Mouse (Mus musculus) T-cell, adult 2 months (primary cell): ENCODE measurements around the gene Nol10.

Experiments
- DNase-seq: peaks from one replicate; pipeline ENCODE4 v3.0.0; 2022; ENCODE audit warnings: low spot score

The Nol10 gene

DNA sequence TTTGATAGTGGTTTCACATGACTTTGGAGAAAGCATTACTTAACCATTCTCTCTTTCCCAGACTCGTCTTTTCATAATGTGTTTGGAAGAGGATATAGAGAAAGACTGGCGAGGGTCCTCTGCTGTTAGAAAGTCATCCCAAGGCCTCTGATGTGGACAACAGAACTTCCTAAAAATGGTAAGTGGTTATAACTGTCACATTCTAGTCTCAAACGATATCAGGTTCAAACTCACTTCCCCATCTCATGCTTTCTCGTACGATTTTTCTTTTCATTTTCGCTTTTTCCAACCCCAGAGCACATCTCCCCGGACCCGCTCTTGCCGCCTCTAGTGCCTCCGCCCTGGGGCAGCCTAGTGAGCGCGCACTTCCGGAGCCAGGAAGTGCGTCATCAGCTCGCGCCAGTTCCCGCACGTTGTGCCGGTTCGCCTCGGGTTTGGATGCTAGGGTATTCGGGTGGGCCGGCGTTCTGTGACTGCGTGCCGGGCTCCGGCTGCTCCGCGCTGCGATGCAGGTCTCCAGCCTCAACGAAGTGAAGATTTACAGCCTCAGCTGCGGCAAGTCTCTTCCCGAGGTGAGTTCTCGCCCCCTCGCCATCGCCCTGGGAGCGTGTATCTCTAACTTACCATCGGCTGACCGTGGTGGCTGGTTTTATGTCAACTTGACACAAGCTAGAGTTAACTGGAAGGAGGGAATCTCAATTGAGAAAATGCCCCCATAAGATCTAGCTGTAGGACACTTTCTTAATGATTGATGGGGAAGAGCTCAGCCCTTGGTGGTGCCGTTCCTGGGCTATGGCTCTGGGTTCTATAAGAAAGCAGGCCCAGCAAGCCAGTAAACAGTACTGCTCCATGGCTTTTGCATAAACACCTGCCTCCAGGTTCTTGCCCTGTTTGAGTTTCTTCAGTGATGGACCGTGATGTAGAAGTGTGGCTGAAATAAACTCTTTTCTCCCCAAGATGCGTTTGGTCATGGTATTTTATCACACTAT lies at the start of gene Nol10:
Gene Nol10 (plus strand): TSS at position 411 of the 989 bp plus-strand sequence.
- DNase-seq = peak; percentile 91

DNA sequence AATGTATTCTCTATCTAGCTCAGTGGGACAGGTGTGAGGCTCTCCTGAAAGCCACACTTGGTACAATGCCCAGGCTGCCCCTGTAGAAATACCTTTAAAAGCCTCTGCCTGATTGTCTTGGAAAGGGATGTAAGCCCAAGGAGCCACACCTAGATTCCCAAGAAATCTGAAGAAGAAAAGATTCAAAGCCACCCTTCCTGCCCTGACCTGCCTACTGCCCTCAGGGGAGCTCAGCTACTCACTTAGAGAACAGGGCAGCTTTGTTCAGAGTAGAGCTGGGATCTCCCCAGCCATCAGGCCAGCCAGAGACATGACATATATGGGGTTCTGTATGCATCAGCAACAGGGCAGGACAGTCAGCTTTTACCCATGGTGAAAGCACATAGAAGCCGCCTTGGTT lies 48.4 kb upstream of the Nol10 start:
- DNase-seq = no peak

DNA sequence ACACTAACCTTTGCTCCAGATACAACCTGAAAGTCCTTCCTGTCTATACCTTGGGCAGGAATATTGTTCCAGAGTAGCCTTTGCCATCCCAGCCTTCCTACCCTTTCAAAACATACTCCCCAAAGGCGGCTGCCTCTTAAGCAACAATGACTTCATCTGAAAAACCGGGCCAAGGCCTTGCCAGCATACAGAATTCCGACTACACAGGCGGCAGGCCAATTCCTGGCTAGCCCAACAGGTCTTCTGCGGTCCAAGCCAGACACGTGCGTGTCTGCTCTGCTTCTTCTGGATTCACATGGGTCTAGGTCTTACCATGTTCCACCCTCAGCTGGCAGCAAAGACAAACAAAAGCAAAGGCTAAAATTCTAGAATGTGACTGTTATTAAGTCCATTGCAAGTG lies 42.8 kb upstream of the Nol10 start:
- no peak for DNase-seq

DNA sequence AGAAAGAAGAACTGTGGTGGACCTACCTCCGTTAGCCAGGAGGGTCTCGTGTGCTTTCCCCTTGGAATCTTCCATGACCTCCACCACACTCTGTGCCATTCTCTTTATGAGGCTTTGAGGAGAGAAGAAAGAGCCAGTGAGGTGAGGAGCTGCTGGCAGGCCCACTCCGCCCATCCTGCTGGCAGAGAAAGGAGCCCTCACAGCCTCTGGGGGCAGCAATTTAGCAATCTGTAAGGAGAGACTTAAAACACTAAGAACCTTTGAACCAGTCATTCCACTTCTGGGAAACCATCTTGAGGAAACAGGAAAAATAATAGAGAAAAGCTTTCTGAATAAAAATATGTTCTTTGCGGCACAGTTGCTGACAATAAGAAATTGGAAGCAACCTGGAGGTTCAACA lies 40.0 kb upstream of the Nol10 start:
- DNase-seq = no peak

DNA sequence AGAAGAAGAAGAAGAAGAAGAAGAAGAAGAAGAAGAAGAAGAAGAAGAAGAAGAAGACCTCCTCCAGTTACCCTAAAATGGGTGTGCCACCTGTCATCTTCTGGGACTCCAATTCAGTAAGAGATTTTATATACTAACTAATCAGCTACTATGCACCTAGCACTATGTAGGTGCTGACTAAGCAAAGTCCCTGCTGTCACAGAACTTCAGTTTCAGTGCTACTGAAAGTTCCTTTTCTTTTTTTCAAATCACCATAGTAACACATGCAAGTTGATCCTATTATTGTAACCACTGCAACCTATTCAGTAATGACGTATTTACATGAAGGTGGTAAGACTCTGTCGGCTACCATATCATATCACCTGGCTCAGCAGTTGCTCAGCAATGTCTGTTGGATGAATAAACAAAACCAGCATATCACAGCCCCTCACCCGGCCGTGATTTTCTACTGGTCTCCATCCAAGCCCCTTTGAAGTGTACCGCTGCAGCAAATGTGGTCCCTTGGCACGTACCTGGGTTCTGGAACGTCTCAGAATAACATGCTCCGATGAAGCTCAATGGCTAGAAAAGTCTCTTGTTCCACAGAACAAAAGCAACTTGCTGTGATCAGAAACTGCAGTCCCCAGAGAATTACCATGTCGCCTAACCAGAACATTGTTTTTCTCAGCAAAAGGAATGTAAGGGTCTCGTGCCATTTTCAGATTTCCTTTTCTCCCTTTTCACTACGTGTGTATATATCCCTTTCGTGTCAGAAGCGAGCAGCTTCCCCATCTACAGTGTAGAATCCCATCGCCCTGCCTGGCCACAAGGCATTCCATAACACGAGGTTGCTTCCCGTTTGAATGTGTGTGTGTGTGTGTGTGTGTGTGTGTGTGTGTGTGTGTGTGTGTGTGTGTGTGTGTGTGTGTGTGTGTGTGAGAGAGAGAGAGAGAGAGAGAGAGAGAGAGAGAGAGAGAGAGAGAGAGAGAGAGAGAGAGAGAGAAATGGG lies 37.1 kb upstream of the Nol10 start:
- DNase-seq = no peak

DNA sequence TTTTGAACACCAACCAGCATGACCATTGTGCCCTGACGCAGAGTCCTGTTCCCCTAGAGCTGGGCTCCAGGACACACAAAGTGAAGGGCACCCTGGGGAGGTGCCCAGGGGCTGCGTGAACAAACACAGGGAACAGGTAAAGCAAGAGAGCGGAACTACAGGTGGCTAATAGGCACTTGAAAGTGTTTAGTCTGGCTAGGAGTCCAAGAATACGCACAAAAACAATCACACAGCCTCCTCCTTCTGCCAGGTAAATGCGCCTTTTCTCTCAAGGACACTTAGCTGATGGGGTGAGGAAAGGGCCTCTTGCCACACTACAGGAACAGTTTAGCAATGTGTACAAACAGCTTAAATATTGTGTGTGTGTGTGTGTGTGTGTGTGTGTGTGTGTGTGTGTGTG lies 32.2 kb upstream of the Nol10 start:
- DNase-seq = no peak

DNA sequence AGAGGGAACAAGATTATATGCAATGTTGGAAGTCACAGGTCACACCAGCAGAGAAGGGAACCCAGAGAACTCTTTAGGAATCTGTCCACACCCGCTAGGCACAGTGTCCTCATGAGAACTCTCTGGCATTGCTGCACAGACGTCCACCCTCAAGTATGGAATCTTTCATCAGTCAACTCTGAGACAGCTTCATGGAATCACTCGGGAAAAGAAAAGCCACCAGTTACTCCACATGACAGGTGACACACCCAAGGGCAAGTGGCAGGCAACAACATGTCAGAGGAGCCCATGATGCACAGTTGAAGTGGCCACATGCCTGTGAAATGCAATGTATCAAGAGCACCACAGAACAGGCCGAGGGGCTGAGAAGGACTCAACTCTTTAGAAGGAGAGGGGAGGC lies 30.3 kb upstream of the Nol10 start:
- no peak for DNase-seq

DNA sequence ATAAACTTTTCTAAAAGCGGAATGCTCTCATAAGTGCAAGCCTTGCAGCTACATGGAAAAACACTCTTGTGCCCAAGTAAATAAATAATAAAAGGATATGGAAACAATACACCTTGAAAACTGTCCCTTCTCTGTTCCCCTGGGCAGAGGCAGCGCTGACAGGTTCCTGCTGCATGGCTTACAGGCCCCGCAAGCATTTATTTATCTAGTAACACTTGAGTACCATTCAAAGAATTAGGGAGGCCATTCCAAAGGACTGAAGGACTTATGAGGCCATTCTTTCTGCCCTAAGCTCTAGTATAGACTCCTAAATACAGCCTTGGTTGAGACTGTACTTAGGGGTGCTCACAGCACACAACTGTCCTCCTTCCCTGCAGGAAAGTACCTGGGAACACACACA lies 29.8 kb upstream of the Nol10 start:
- DNase-seq = no peak

DNA sequence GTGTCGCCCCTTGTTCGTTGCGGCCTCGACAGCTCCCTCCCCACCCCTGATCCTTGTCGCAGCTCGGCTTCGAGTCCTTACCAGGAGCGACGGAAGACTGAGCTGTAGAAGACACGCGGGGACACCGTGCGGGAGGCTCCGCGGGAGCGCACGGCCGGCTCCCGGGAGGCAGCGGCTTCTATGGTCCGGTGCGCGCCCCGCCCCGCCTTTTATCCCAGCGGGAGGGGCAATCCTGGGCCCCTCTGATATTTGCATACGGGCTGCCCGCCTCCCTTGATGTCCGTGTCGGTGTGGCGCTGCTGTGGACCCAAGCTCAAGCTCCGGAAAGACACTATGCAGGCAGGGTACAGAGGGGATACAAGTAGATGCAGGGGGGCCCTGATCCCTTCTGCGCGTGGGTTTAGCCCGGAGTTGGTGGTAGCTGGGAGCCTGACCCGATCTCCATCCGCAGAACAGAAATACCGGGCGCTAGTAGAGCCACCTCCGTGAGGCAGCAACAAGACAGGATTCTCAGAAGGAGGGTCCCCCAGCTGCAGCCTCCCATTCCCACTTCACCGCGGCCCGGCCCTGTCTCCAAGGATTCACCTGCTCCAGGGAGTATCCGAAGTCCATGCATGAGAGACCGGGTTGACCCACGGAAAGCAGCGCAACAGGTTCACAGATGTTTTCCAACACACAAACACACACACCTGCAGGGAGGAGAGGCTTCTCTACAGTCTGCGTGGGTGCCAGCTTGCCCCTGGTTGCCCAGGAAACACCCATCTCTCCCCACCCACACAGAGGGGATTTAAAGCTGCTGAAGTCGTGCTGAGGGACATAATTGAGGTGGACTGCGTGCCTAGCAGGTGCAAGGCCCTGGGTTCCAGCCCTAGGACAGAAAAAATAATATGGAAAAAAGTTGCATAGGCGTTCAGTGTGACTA lies 23.4 kb upstream of the Nol10 start:
- DNase-seq = no peak

DNA sequence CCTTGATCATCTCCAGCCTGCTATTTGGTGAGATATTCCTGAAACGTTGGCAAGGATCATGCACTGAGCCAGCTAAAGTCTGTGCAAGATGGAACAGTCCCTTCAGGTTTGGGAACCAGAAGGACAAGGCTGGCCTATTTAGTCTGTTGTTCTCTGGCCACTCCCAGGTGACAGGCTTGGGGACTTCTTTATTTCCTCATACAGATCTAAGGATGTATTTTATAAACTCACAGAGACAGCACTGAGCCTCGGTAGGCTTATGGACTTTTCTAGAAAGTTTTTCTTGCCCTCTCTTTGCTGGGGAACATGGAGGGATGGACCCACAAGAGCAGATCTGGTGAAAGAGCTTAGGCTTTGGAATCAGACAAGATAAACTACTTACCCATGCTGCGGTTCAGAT lies 19.0 kb upstream of the Nol10 start, which contains the start of gene Atp6v1c2:
Gene Atp6v1c2 (minus strand): TSS at position 101 of the 400 bp plus-strand sequence.
- no peak for DNase-seq

DNA sequence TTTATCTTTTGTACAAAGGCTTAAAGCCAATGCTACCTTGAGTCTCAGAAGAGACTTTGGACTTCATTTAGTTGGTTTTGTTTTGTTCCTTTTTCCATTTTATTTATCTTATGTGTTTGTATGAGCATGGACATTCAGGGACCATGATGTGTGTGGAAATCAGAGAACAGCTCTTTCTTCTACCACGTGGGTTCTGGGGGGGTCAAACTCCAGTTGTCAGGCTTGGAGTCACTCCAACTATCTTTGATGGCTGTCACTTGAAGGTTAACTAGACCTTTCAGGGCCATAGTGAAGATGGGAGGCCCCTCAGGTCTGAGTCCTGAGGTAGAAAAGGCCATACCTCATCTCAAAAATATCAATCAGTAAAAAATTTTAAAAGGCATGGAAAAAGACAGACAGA lies 14.8 kb upstream of the Nol10 start:
- no peak for DNase-seq

DNA sequence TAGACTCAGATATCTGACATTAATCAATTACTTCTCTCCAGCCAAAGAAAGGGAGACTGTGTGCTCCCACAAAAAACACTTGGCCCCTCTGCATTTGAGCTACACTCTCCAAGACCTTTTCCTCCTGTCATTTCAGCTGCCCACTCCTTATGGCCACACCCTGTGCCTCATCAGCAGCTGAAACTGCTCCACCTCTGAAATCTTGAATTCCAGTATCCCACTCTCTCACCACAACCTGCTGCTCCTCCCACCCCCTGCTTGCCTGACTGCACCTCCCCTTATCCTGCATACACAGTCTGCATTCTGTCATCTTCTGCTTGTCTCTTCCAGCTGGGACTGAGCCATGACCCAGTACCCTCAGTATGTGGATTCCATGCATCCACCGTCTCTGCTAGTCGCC lies 9.9 kb upstream of the Nol10 start:
- DNase-seq = no peak

DNA sequence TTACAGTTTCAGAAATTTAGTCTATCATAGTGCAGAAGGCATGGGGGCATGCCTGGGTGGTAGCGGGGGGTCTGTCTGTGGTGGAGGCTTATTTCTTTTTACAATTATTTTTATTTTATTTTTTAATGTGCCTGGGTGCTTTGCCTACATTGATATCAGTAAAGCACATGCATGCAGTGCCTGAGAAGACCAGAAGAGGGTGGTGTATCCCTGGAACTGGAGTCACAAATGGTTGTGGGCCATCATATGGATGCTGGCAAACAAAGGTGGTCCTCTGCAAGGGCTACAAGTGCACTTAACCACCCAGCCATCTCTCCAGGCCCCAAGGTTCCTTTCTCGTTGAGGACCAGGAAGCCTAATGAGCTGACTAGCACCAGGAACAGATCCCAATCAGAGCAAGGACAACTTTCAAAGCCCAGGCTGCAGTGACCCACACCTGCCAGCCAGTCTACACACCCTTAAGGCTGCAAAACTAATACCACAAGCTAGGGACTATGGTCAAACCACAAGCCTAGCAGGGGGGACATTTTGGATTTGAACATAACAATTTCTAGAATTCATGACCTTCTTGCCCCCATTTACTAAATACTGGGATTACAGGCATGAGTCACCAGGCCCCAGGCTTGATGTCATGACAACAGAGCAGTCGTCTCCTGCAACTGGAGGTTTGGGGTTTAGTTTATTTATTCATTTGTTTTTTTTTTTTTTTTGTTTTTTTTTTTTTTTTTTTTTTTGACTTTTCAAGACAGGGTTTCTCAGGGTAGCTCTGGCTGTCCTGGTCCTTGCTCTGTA lies 8.9 kb upstream of the Nol10 start:
- no peak for DNase-seq

DNA sequence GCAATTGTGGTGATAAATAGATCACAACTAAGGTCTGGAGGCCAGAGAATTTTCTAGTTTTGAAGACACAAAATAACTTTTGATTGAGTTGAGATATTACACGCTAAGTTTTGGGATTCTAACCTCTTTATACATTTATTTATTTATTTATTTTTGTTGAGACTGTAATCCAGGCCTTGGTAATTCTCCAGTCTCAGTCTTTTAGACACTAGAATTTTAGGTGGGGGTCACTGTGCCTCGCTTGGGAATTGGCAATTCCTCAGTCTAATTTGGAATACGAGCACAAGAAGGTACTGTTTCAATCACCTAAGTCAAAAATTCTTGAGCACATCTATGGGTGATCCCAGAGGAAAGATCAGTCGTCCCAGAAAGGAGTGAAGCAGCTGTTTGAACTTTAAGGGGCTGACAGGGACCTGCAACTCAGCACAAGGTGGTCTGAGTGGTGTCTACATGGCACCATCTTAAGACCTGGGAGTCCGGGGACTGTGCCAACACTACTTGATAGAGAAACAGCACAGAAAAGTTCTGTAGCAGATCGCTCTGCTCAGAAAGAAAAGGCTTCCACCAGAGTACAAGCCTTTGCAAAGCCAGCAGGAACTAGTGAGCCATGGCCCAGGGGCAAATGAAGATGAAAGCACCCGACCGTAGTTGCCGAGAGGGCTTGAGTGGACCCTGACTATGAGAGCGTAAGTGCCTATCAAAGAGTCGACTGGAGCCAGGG lies 771 bp upstream of the Nol10 start:
- peak; percentile 7 for DNase-seq

DNA sequence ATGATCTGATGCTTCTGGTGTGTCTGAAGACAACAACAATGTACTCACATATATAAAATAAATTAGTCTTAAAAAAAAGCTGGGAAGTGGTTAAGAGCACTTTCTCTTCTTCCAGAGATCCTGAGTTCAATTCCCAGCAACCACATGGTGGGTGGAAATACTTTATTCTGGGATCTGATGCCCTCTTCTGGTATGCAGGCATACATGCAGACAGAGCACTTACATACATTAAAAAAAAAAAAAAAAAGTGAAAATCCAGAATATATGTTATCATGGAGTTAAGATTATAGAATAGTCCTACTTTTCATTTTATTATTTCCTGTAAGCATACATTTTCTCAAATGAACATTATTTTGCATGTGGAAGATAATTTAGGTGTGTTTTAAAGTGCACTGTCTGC lies 1.8 kb downstream of the Nol10 start:
- no peak for DNase-seq

DNA sequence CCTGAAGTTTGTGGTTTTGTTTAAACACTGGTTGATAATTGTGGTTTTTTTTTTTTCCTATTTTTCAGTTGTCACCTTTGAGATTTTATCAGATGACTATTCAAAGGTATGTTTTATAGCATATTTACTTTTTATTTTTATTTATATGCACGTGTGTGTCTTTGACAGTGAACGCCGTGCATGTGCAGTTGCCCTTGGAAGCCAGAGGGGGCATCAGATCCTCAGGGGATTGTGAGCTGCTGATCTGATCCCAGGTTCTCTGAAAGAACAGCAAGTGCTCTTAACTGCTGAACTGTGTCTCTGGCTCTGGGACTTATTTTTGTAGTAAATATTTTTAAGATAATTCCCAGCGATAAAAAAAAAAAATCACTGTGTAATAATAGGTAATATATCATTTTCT lies 8.6 kb downstream of the Nol10 start:
- DNase-seq = no peak

DNA sequence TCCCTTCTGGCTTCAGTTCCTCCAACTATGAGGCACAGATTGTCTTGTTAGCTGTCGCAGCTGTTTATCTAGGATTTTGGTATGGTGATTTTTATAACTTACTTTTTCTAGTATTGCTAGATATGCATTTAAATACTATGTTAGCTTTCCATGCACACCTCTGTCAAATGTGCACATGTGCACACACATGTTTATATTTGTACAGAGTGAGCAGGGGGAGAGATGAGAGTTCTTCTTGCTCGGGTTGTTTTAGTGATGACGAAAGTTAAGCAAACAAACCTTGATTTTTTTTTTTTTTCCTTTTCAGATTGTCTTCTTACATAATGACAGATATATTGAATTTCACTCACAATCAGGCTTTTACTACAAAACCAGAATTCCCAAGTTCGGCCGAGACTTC lies 9.5 kb downstream of the Nol10 start:
- DNase-seq = no peak

DNA sequence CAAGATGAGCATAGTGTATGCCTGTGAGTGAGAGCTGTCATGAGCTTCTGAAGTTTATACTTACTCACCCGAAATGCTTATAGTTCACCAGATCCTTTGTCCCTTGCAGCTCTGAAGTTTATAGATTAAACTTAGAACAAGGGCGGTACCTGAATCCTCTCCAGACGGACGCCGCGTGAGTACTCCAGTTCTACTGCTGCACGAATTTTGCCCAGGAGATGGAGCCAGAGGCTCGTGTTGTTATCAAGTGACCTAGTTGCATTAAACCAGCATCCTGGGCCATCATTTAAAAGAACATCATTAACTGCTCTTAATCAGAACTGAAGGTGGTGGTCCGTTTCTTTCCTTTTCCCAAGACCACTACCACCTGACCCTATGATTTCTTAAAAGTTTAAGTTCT lies 10.7 kb downstream of the Nol10 start:
- DNase-seq = no peak

DNA sequence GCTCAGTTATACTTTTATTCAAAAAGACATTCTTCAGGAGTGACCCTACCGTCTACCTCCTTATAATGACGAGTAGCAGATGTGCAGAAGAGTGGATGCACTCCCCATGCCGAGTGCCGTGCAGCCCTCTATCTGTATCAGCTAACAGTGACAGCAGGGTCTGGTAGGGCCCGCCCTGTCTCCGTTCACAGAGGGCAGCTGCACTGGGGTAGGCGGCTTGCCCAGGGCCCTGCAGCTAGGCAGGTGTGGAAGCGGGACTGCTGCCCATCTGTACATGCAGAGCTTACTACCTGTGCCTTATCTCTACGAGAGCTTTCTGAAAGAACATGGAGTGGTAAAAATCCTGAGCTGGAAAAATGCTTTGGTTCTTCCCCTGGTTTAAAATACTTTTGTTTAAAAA lies 11.8 kb downstream of the Nol10 start:
- no peak for DNase-seq

DNA sequence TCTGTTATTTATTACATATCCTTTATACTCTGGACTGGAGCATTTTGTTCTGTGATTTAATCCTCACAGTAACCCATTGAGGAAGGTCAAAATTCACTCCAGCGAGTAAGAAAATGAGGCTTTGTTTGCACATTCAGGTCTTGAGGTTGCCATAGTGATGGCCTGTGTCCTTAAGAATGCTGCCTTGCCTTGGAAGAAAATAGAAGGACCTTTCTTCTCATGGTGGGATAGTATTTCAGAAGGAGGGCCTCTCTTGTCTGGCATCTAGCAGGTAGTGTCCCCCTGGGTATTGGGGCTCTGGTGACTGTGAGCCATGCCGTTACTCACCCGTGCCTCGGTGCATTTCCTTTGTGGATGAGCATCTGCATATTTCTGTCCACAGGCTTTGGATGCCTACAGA lies 12.4 kb downstream of the Nol10 start:
- no peak for DNase-seq
